Mouse (Mus musculus): Measurements from ENCODE around the gene Cbln3. TPM values are rescaled to one million over a fixed set of nuclear protein-coding genes. Genes with fewer than 3 reads are reported as not detected.

Cbln3 gene
- polyA plus RNA-seq (2021), result 0.12 TPM

DNA sequence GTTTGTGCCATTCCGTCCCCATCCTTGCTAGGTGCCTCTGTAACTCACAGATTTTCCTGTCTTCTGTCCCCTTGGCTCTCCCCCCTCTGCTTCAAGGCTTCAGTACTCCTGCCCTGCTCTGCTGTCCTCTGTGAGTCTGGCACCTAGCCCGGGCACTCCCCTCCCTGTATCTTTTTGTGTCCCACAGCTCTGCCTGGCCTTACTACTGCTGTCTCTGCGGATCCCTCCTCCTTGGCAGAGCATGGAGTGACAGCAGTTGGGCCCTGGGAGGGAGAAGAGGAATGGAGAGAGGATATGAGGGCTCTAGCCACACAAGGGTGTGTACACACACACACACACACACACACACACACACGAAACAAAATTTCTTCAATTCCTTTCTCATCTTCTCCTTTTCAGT is at the start of gene Cbln3:
Gene Cbln3, minus strand, starts transcription at position 227 of the 400 bp plus-strand sequence.
- no peak for DNase-seq (ENCODE audit: low read depth, low spot score)
- in situ Hi-C loops (cut with MboI; ENCODE audit: low pct_unique_long_range_greater_than_20kb), result no loop called here
- CTCF ChIA-PET, result interaction anchor here (1.2 kb wide), 1 partner anchor 10 kb away, joined by 4 read pairs; no protein-coding TSS in a partner anchor

DNA sequence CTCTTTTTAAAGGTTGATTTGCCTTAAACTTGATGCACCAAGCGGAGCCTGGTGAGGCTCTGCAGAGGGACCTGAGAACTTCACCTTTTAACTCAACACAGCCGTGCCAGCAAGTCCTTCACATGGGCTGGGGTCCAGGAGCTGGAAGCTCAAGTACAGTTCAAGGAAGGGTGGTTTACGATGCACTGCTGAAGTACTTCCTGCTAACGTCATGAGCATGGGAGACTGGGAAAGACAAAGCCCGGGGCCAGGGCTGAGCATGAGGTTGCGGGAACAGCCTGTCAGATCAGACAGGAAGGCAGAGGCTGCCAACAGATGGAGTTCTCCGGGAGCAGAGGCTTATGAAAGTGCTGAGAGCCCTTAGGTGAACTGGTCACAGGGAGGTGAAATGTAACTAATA is 49.4 kb upstream of the Cbln3 start:
- H3K27me3 ChIP-seq, result peaks cover 12% of the 10 kb centered on the region
- ATAC-seq (no peak), DNase-seq (ENCODE audit: low read depth, low spot score) (no peak)
- ChIA-PET POLR2A (no interaction called here), CTCF (no interaction called here)
- in situ Hi-C loops (cut with MboI; ENCODE audit: low pct_unique_long_range_greater_than_20kb), result no loop called here
- TF ChIP-seq CTCF (IDR thresholded peaks at IDR 0.05), result no peak

More for the DNA sequence above, at the start of gene Cbln3:
- POLR2A ChIA-PET, result no interaction called here
- TF ChIP-seq CTCF (IDR thresholded peaks at IDR 0.05), result no peak
- no peak for ATAC-seq
- H3K27me3 ChIP-seq, result no peaks in the 10 kb centered on the region

DNA sequence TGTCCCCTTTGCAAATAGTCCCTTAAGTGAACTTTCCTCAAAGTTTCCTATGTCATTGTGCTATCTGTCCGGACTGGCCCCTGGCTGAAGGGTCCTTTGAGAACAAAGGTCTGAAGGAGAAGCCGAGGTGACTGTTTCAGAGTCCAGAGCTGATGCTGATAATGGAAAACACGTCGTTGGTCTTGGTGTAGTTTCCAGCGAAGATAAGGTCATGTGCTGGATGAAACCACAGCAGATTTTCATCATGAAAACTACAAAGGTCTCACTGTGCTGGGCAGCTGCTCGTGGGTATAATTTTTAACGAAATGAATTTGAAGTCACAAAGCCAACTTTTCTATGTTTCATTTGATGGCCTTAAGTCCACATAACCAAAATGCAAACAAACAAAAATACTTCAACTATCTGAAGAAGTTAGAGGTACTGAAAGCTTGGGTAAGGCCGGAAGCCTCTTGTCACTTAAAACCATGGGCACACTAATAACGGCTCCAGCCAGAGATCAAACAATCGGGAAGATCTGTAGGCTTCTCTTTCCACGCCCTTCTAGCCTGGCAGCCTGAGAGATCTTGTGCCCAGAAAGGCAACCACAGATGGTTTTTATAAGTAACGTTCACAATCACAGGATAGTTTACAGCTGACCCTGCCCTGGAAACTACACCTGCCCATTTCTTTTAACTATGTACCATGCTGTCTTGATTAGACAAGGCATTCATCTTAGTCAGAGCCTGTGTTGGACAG is 45.2 kb upstream of the Cbln3 start:
- no peak for TF ChIP-seq CTCF (IDR thresholded peaks at IDR 0.05)
- no peak for DNase-seq (ENCODE audit: low read depth, low spot score)
- CTCF ChIA-PET, result no interaction called here
- in situ Hi-C loops (cut with MboI; ENCODE audit: low pct_unique_long_range_greater_than_20kb), result no loop called here
- peaks cover 10% of the 10 kb centered on the region for H3K27me3 ChIP-seq
- POLR2A ChIA-PET, result no interaction called here
- no peak for ATAC-seq

DNA sequence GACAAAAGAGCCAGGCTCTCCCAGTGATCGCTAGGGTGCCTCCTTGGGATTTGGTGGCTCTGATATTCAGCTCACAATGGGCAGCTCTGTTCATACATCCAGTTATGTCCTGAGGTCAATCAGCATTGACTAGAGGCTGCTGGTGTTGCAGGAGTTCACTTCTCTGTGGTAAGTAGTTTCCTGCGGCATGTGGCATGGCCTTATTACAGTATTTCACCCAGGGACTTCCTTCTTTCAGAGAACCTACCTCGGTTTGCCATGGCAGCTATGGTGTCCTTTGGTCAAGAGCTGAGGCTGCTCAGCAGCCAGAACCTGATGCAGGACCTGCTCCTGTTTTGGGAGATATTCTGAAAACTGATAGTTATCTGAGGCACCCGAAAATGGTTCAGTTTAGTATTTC is 42.7 kb upstream of the Cbln3 start:
- ChIA-PET POLR2A (no interaction called here), CTCF (interaction anchor here (1.3 kb wide), 1 partner anchor 12 kb away, joined by 3 read pairs; no protein-coding TSS in a partner anchor)
- no peak for TF ChIP-seq CTCF (IDR thresholded peaks at IDR 0.05)
- in situ Hi-C loops (cut with MboI; ENCODE audit: low pct_unique_long_range_greater_than_20kb), result no loop called here
- peaks cover 10% of the 10 kb centered on the region for H3K27me3 ChIP-seq
- ATAC-seq, result no peak
- DNase-seq (ENCODE audit: low read depth, low spot score), result no peak

DNA sequence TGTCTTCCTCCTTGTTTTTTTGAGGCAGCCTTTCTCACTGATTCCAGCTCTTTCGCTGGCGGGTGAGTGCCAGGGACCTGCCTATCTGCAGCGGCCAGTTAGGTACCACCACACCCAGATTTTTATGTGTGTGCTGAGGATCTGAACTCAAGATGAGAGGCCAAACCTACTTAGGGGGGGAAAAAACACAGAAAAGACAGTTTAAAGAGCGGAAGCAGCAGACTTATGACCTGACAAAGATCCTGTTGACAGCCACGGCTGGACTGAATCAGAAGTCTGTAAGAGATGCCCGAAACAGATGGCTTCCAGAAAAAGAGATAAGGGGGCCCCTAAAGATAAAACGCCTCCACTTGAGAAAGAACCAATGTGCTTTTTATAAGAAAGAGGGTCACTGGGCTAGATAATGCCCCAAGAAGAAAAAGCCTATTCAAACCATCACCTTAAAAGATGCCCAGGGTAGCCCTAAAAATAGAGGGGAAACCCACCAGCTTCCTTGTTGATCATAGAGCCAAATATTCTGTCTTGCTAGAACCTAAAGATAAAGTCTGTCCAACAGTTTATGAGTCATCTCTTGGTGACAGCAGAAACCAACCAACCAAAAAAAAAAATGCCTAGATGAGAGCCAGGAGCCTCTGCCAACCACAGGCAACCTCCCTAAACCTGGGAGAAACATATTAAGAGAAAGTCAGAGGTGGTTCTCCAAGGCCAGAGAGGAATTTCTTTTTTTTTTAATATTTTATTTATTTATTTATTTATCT is 38.5 kb upstream of the Cbln3 start:
- TF ChIP-seq CTCF (IDR thresholded peaks at IDR 0.05), result no peak
- ChIA-PET CTCF (interaction anchor here (0.7 to 2.2 kb wide), 2 partner anchors 36 to 49 kb away, joined by 5 to 6 read pairs; no protein-coding TSS in a partner anchor), POLR2A (no interaction called here)
- no peak for ATAC-seq
- peaks cover 3% of the 10 kb centered on the region for H3K27me3 ChIP-seq
- in situ Hi-C loops (cut with MboI; ENCODE audit: low pct_unique_long_range_greater_than_20kb), result loop anchor here (5.0 kb wide), 2 partner anchors 60 to 100 kb away; partner anchors contain the start of gene Nfatc4
- no peak for DNase-seq (ENCODE audit: low read depth, low spot score)

DNA sequence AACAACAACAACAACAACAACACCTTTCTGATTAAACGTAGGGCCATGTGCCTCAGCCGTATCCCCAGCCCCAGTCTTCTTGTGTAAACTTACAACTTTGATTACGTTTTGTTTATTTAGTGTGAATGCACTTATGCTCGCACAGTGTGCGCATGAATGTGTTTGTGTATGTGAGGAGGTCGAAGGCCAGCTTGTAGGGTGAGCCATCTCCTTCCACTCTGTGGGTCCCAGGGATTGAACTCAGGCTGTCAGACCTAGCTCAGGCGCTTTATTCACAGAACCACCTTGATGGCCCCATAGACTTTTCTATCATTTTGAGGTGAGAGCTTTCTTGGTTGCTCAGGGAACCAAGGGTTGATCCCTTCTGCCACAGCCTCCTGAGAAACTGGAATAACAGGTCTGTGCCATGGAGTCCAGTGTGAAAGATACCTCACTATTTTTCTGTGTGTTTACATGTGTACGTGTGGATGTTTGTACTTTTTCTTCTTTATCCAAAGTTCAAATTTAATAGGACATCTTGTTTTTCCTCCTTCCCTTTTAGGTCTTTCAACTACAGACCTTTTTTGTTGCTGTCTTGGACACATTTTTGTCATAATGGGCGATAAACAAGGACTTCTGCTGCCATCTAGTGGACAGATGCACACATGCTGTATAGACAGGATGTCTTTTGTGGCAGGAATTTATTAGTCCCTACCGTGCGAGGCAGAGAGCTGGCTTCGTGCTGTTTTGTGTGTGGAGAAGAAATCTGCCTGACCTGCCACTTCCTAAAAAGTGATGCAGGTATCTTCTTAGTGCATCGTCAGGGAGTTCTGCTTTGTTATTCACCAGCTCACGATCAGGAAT is 34.3 kb upstream of the Cbln3 start:
- peak; percentile 63 for TF ChIP-seq CTCF (IDR thresholded peaks at IDR 0.05)
- POLR2A ChIA-PET, result no interaction called here

DNA sequence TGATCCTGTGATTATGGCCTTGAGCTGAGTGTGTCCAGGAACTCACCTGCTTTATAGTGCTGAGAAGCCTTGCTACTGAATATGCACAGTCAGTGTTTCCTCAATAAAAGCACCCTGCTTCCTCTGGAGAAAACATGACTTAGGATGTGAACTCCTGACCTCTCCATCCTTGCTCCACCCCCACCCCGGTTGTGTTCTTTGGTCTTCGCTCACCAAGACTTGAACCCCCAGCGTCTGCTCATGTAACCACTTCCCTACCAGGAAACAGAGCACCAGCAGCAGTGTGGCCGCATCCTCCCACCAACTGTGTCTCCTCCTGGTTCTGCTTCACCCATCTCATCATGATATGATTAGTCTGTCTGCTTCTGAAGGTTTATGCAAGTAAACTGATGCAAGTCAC is 29.2 kb upstream of the Cbln3 start:
- no peak for TF ChIP-seq CTCF (IDR thresholded peaks at IDR 0.05)
- H3K27me3 ChIP-seq, result peaks cover 18% of the 10 kb centered on the region
- DNase-seq (ENCODE audit: low read depth, low spot score) (no peak), ATAC-seq (no peak)
- in situ Hi-C loops (cut with MboI; ENCODE audit: low pct_unique_long_range_greater_than_20kb), result no loop called here
- POLR2A ChIA-PET, result no interaction called here
- CTCF ChIA-PET, result no interaction called here

More for the DNA sequence above, 34.3 kb upstream of the Cbln3 start:
- DNase-seq (ENCODE audit: low read depth, low spot score) (no peak), ATAC-seq (peak; percentile 69)
- in situ Hi-C loops (cut with MboI; ENCODE audit: low pct_unique_long_range_greater_than_20kb), result no loop called here
- CTCF ChIA-PET, result interaction anchor here (0.7 to 2.7 kb wide), 9 partner anchors 9 to 71 kb away, joined by 3 to 21 read pairs (median 4); partner anchors contain the start of gene Khnyn
- H3K27me3 ChIP-seq, result peaks cover 17% of the 10 kb centered on the region

DNA sequence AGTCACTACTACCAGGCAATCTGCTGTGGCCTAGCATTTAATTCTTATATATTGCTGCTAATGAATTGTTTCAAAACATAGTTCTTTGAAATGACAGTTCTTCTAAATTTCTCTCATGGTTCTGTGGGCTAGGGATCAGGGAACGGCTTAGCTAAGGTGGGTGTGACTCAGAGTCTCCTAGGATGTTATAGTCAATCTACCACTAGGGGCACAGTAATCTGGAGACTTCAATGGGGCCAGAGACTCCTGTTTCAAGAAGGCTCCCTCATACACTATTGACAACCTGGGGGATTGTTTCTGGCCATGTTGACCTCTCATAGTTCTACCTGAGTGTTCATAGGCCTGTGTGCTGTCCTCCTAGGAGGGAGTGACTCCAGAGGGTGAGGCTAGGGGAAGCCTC is 21.3 kb upstream of the Cbln3 start:
- peak; percentile 74 for ATAC-seq
- POLR2A ChIA-PET, result no interaction called here
- in situ Hi-C loops (cut with MboI; ENCODE audit: low pct_unique_long_range_greater_than_20kb), result no loop called here
- CTCF ChIA-PET, result no interaction called here
- peaks cover 16% of the 10 kb centered on the region for H3K27me3 ChIP-seq
- no peak for TF ChIP-seq CTCF (IDR thresholded peaks at IDR 0.05)
- DNase-seq (ENCODE audit: low read depth, low spot score), result no peak

DNA sequence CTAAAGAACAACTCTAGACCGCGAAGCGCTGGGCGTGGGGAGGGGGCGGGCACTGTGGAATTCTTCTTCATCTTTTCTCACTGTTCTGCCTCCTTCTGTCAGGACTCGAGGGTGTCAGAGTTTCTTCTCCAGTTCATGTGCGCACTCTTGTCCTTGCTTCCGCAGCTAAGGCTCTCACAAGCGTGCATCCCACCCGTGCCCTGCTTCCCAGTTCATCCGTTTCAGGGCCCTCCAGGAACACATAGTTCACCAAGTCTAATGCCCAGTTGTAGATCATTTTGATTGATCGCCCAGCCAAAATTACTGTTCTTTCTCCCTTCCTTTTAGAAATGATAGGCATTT is 16.2 kb upstream of the Cbln3 start:
- ATAC-seq (peak; percentile 13), DNase-seq (ENCODE audit: low read depth, low spot score) (no peak)
- no peaks in the 10 kb centered on the region for H3K27me3 ChIP-seq
- POLR2A ChIA-PET, result interaction anchor here (1.3 kb wide), 1 partner anchor 11 kb away, joined by 4 read pairs; no protein-coding TSS in a partner anchor
- in situ Hi-C loops (cut with MboI; ENCODE audit: low pct_unique_long_range_greater_than_20kb), result no loop called here
- TF ChIP-seq CTCF (IDR thresholded peaks at IDR 0.05), result no peak
- CTCF ChIA-PET, result no interaction called here

DNA sequence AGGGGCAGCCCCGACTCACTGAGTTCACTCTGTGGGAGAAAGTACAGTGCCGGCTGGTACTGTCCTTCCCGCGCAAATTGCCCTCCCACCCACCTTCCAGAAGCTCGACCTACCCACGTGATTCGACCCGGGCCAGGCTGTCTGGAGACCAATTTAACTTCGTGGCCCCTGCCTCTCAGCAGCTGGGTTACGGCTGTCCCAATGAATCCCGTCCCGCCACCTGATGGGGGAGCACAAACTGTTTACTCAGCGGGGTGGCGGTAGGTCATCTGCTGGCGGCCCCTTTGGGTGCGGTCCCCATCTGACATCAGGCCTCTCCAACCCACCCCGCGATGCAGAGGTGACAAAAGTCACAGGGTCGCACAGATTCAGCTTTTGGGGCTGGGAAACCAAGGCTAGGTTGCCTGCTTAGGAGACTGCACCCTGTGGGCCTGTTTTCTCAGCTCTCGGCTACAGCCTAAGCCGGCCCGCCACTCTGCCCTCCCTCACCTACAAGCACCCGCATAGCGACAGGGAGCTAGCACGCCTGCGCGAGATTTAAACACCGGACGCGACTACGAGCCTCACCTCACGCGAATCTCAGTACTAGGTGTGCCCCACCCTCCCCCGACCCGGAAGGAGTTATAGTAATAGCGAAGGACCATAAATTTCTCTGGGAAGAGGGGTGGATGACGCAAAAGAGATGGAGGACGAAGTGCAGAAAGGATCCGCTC is 15.7 kb upstream of the Cbln3 start, which contains the start of gene Sdr39u1:
Gene Sdr39u1, minus strand, starts transcription at position 593 of the 713 bp plus-strand sequence.
- no peak for DNase-seq (ENCODE audit: low read depth, low spot score)
- ATAC-seq, result peak; percentile 71
- ChIA-PET POLR2A (interaction anchor here (0.8 to 1.3 kb wide), 2 partner anchors 11 to 15 kb away, joined by 4 to 5 read pairs; partner anchors contain the start of gene Khnyn), CTCF (no interaction called here)
- H3K27me3 ChIP-seq, result no peaks in the 10 kb centered on the region
- in situ Hi-C loops (cut with MboI; ENCODE audit: low pct_unique_long_range_greater_than_20kb), result no loop called here
- no peak for TF ChIP-seq CTCF (IDR thresholded peaks at IDR 0.05)
